Mouse (Mus musculus): Measurements from ENCODE around the gene Steap4. TPM values are rescaled to one million over a fixed set of nuclear protein-coding genes. Genes with fewer than 3 reads are reported as not detected.
"Not testable (repeated sequence)": the region's sequence is repeated elsewhere in the genome, so short reads cannot be mapped to it uniquely, and the experiment has no call there.

The Steap4 gene
- polyA plus RNA-seq, 1 experiment from 2014 or later: 1.1 TPM

GRCm38 (mm10) chr5:7933495-7933894, 26.8 kb upstream of the Steap4 start:
- WGBS: 35% methylated on average over 11 of the region's 11 CpGs
- not testable (repeated sequence) for ATAC-seq (replicated peaks; ENCODE audit: low FRiP score, low TSS enrichment, low read depth)

GRCm38 (mm10) chr5:7933933-7934675, 26.2 kb upstream of the Steap4 start:
- Histone ChIP-seq H3K4me2 (ENCODE audit: low read length) (no peak overlapping the region), H3K9ac (ENCODE audit: low read length) (no peak overlapping the region), H3K27ac (ENCODE audit: low read depth) (0 out of 2 replicates have a peak overlapping the region, but pooled peaks have one; percentile 0), H3K9me3 (ENCODE audit: control insufficient read depth, low read length) (no peaks in the 10 kb centered on the region), H3K27me3 (replicated peaks; ENCODE audit: control insufficient read depth, insufficient read depth, low read length) (no peaks in the 10 kb centered on the region), H3K4me1 (replicated peaks; ENCODE audit: control insufficient read depth, insufficient read depth, low read length) (no peaks in the 10 kb centered on the region; the same call in 1 of the 2 replicates), H3K36me3 (ENCODE audit: control insufficient read depth, insufficient read depth, low read length) (no peaks in the 10 kb centered on the region), H3K4me3 (ENCODE audit: low read depth, low read length) (no peak overlapping the region)
- WGBS: 54% methylated on average over 2 of the region's 2 CpGs
- ATAC-seq (replicated peaks; ENCODE audit: low FRiP score, low TSS enrichment, low read depth): no peak
- DNase-seq (ENCODE audit: low spot score): no peak

More at GRCm38 (mm10) chr5:7933495-7933894, 26.8 kb upstream of the Steap4 start:
- not testable (repeated sequence) for H3K9ac ChIP-seq (ENCODE audit: low read length); DNase-seq (ENCODE audit: low spot score); H3K4me1 ChIP-seq (replicated peaks; ENCODE audit: control insufficient read depth, insufficient read depth, low read length); H3K4me3 ChIP-seq (ENCODE audit: low read depth, low read length); H3K36me3 ChIP-seq (ENCODE audit: control insufficient read depth, insufficient read depth, low read length); H3K9me3 ChIP-seq (ENCODE audit: control insufficient read depth, low read length); H3K4me2 ChIP-seq (ENCODE audit: low read length); H3K27me3 ChIP-seq (replicated peaks; ENCODE audit: control insufficient read depth, insufficient read depth, low read length)
- 0 out of 2 replicates have a peak overlapping the region, but pooled peaks have one; percentile 0 for H3K27ac ChIP-seq (ENCODE audit: low read depth)

DNA sequence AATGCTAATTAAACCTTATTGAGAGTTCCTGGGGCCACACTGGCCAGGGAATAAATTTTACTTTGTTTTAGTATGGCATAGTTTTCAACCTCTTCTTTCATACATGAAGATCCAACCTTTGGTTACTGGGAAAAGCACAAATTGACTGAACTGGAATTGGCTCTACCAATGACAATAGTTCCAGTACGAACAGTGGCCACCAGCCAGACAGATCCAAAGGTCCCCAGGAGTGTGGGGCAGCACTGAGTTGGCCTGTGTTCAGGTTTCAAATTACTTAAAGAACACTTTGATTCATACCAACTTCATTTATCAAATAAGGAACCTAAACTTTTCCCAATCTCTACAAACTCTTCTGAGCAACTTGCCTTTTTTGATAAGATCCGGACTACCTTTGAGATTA, 5.4 kb upstream of the Steap4 start:
- 87% methylated on average over 2 of the region's 2 CpGs for WGBS
- Histone ChIP-seq H3K27ac (ENCODE audit: low read depth) (no peak overlapping the region), H3K36me3 (ENCODE audit: control insufficient read depth, insufficient read depth, low read length) (no peaks in the 10 kb centered on the region), H3K4me2 (ENCODE audit: low read length) (no peak overlapping the region), H3K9ac (ENCODE audit: low read length) (no peak overlapping the region), H3K27me3 (replicated peaks; ENCODE audit: control insufficient read depth, insufficient read depth, low read length) (no peaks in the 10 kb centered on the region), H3K4me1 (replicated peaks; ENCODE audit: control insufficient read depth, insufficient read depth, low read length) (no peaks in the 10 kb centered on the region), H3K9me3 (ENCODE audit: control insufficient read depth, low read length) (no peaks in the 10 kb centered on the region), H3K4me3 (ENCODE audit: low read depth, low read length) (no peak overlapping the region)
- ATAC-seq (replicated peaks; ENCODE audit: low FRiP score, low TSS enrichment, low read depth): no peak
- DNase-seq (ENCODE audit: low spot score): no peak

DNA sequence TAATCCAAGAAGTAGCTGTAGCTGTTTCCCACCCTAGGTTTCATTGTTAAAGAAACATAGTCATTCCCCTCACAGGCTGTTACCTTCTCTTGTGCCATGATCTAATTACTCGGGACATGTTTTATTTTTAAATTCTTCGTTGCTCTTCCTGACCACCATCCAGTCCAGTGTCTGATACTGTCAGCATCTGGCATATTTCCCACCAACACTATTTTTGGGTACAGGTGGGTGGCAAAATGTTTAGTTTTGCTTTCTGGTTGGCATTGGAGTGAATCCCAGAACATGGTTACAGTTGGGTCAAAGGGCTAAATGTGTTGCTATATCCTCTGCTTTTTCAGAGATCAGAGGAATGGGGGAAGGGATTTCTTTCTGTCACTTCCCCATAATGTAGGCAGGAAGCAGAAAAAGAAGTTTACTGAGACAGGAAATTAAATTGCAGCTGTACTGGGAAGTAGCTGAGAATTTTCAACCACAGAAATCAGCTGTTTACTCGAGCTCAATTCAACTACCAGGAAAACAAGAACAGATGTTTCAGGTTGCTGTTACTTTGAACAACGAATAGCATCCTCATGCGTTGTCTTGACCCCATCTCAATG, 4.8 kb upstream of the Steap4 start:
- no peak overlapping the region for H3K27ac ChIP-seq (ENCODE audit: low read depth)
- WGBS: 74% methylated on average over 5 of the region's 5 CpGs

DNA sequence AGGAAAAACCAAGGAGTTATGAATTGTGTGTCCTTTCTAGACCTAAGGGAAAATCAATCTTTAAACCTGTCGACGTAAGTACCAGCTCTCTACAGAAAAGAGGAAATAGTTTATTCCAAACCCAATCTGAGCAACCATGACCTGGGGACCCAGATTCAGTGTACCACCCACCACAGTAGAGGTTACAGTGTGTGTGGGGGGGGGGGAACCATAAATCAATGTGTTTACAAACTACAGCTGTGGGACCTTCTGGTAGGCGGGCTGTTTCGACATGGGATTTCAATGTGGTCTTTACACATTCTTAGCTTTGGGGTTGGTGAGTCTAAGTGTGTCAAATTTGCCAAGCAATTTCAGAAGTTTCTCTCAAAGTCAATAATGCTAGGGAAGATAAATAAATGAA, 2.2 kb upstream of the Steap4 start:
- 64% methylated on average over 4 of the region's 4 CpGs for WGBS
- no peak overlapping the region for H3K4me2 ChIP-seq (ENCODE audit: low read length)
- H3K4me3 ChIP-seq (ENCODE audit: low read depth, low read length): no peak overlapping the region
- H3K36me3 ChIP-seq (ENCODE audit: control insufficient read depth, insufficient read depth, low read length): no peaks in the 10 kb centered on the region
- DNase-seq (ENCODE audit: low spot score) (no peak), ATAC-seq (replicated peaks; ENCODE audit: low FRiP score, low TSS enrichment, low read depth) (no peak)
- H3K9me3 ChIP-seq (ENCODE audit: control insufficient read depth, low read length): no peaks in the 10 kb centered on the region
- no peak overlapping the region for H3K27ac ChIP-seq (ENCODE audit: low read depth)
- no peaks in the 10 kb centered on the region for H3K4me1 ChIP-seq (replicated peaks; ENCODE audit: control insufficient read depth, insufficient read depth, low read length)
- no peaks in the 10 kb centered on the region for H3K27me3 ChIP-seq (replicated peaks; ENCODE audit: control insufficient read depth, insufficient read depth, low read length)
- H3K9ac ChIP-seq (ENCODE audit: low read length): no peak overlapping the region

More for the DNA sequence above, 4.8 kb upstream of the Steap4 start:
- Histone ChIP-seq H3K9ac (ENCODE audit: low read length) (no peak overlapping the region), H3K9me3 (ENCODE audit: control insufficient read depth, low read length) (no peaks in the 10 kb centered on the region), H3K4me3 (ENCODE audit: low read depth, low read length) (no peak overlapping the region), H3K4me2 (ENCODE audit: low read length) (no peak overlapping the region), H3K27me3 (replicated peaks; ENCODE audit: control insufficient read depth, insufficient read depth, low read length) (no peaks in the 10 kb centered on the region), H3K4me1 (replicated peaks; ENCODE audit: control insufficient read depth, insufficient read depth, low read length) (no peaks in the 10 kb centered on the region), H3K36me3 (ENCODE audit: control insufficient read depth, insufficient read depth, low read length) (no peaks in the 10 kb centered on the region)
- ATAC-seq (replicated peaks; ENCODE audit: low FRiP score, low TSS enrichment, low read depth): no peak
- no peak for DNase-seq (ENCODE audit: low spot score)

GRCm38 (mm10) chr5:7959286-7959685, 971 bp upstream of the Steap4 start:
- Histone ChIP-seq H3K36me3 (ENCODE audit: control insufficient read depth, insufficient read depth, low read length) (no peaks in the 10 kb centered on the region), H3K27me3 (replicated peaks; ENCODE audit: control insufficient read depth, insufficient read depth, low read length) (no peaks in the 10 kb centered on the region), H3K4me2 (ENCODE audit: low read length) (no peak overlapping the region), H3K4me3 (ENCODE audit: low read depth, low read length) (no peak overlapping the region), H3K9me3 (ENCODE audit: control insufficient read depth, low read length) (no peaks in the 10 kb centered on the region), H3K9ac (ENCODE audit: low read length) (no peak overlapping the region), H3K4me1 (replicated peaks; ENCODE audit: control insufficient read depth, insufficient read depth, low read length) (no peaks in the 10 kb centered on the region), H3K27ac (ENCODE audit: low read depth) (no peak overlapping the region)
- DNase-seq (ENCODE audit: low spot score) (no peak), ATAC-seq (replicated peaks; ENCODE audit: low FRiP score, low TSS enrichment, low read depth) (no peak)
- 86% methylated on average over 6 of the region's 6 CpGs for WGBS

DNA sequence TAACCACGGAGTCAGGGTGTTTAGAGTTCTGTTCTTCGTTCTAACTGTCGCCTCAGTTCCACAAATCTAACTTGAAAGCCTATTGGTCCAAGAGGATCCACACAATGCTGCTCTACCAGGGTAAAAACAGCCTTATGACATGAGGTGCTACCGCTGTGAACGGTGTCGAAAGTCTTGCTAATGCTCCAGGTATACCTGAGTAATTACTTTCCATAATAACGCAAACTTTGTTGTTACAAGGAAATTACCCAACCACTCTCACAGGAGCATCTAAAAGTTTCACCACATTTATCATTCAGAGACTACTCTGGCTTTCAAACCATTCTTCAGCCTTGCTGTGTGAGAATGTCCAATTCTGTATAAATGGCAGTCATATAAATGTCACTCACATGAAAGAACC, 856 bp downstream of the Steap4 start:
- no peak for ATAC-seq (replicated peaks; ENCODE audit: low FRiP score, low TSS enrichment, low read depth)
- 68% methylated on average over 7 of the region's 7 CpGs for WGBS
- Histone ChIP-seq H3K4me3 (ENCODE audit: low read depth, low read length) (no peak overlapping the region), H3K36me3 (ENCODE audit: control insufficient read depth, insufficient read depth, low read length) (no peaks in the 10 kb centered on the region), H3K27me3 (replicated peaks; ENCODE audit: control insufficient read depth, insufficient read depth, low read length) (no peaks in the 10 kb centered on the region), H3K9me3 (ENCODE audit: control insufficient read depth, low read length) (no peaks in the 10 kb centered on the region), H3K27ac (ENCODE audit: low read depth) (no peak overlapping the region), H3K4me2 (ENCODE audit: low read length) (no peak overlapping the region), H3K4me1 (replicated peaks; ENCODE audit: control insufficient read depth, insufficient read depth, low read length) (no peaks in the 10 kb centered on the region), H3K9ac (ENCODE audit: low read length) (no peak overlapping the region)
- no peak for DNase-seq (ENCODE audit: low spot score)

- WGBS: 43% methylated on average over 3 of the region's 3 CpGs
- ATAC-seq (replicated peaks; ENCODE audit: low FRiP score, low TSS enrichment, low read depth): no peak
- H3K27ac ChIP-seq (ENCODE audit: low read depth): no peak overlapping the region
- no peak overlapping the region for H3K9ac ChIP-seq (ENCODE audit: low read length)
- H3K9me3 ChIP-seq (ENCODE audit: control insufficient read depth, low read length): no peaks in the 10 kb centered on the region
- H3K4me3 ChIP-seq (ENCODE audit: low read depth, low read length): no peak overlapping the region
- no peaks in the 10 kb centered on the region for H3K27me3 ChIP-seq (replicated peaks; ENCODE audit: control insufficient read depth, insufficient read depth, low read length)
- peak; percentile 71 for DNase-seq (ENCODE audit: low spot score)
- no peak overlapping the region for H3K4me2 ChIP-seq (ENCODE audit: low read length)
- H3K4me1 ChIP-seq (replicated peaks; ENCODE audit: control insufficient read depth, insufficient read depth, low read length): no peaks in the 10 kb centered on the region
- no peaks in the 10 kb centered on the region for H3K36me3 ChIP-seq (ENCODE audit: control insufficient read depth, insufficient read depth, low read length)
Observed at GRCm38 (mm10) chr5:7965281-7965680, 5.0 kb downstream of the Steap4 start.

GRCm38 (mm10) chr5:7968152-7968551, 7.9 kb downstream of the Steap4 start:
- Histone ChIP-seq H3K9ac (ENCODE audit: low read length) (no peak overlapping the region), H3K27ac (ENCODE audit: low read depth) (no peak overlapping the region), H3K4me1 (replicated peaks; ENCODE audit: control insufficient read depth, insufficient read depth, low read length) (no peaks in the 10 kb centered on the region), H3K9me3 (ENCODE audit: control insufficient read depth, low read length) (no peaks in the 10 kb centered on the region), H3K4me3 (ENCODE audit: low read depth, low read length) (no peak overlapping the region), H3K4me2 (ENCODE audit: low read length) (no peak overlapping the region), H3K36me3 (ENCODE audit: control insufficient read depth, insufficient read depth, low read length) (no peaks in the 10 kb centered on the region), H3K27me3 (replicated peaks; ENCODE audit: control insufficient read depth, insufficient read depth, low read length) (no peaks in the 10 kb centered on the region)
- ATAC-seq (replicated peaks; ENCODE audit: low FRiP score, low TSS enrichment, low read depth) (no peak), DNase-seq (ENCODE audit: low spot score) (no peak)
- 79% methylated on average over 5 of the region's 5 CpGs for WGBS

Measured in intestine, embryonic 14.5 days (tissue).